Mouse (Mus musculus) c-Kit-positive CD71-negative TER-119-negative erythroid progenitor cells, embryonic 14.5 days (primary cell): ENCODE measurements around the gene Uckl1.

Experiments used
- DNase-seq: peaks from one replicate; pipeline ENCODE4 v3.0.0-alpha.2; 2013; ENCODE audit warnings: low read depth

Gene Uckl1

DNA sequence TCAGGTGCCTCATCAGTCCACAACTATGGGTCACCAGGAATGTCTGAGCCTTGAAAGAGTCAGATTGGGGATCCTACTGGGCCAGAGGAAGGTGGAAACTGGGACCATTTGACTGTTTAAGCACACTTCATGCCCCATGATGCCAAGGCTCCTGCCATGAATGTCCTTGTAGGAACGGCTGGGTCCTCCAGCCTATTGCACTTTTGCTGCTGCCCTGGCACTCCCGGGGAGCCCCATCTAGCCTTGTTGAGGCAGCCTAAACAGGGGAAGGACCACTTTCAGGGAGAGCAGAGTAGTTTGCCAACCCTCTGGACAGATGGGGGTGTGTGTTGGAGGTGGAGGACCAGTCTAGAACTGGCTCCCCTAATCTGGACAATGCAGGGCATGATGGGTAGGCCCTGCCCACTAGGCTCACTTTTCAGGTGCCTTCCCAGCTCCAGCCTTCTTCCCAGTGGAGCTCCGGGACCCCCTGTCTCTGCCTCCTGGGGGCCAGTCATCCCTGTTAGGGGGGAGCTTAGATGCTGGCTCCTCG lies at the start of gene Uckl1:
Gene Uckl1, minus strand, starts transcription at position 482 of the 532 bp plus-strand sequence.
- no peak for DNase-seq

DNA sequence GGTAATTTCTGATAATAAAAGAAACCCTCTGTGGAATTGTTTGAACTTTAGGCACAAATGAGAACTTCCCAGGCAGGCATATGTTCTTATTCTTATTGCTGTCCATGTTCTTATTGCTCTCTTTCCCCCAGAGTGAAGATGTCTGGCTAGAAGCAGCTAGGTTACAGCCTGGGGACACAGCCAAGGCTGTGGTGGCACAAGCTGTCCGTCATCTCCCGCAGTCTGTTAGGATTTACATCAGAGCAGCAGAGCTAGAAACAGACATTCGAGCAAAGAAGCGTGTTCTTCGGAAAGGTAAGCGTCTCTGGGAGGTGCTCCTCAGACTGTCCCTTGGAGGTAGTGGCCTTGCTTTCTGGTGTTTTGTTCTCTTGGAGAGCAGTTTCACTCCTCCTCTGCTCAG lies 47.9 kb upstream of the Uckl1 start:
- no peak for DNase-seq

DNA sequence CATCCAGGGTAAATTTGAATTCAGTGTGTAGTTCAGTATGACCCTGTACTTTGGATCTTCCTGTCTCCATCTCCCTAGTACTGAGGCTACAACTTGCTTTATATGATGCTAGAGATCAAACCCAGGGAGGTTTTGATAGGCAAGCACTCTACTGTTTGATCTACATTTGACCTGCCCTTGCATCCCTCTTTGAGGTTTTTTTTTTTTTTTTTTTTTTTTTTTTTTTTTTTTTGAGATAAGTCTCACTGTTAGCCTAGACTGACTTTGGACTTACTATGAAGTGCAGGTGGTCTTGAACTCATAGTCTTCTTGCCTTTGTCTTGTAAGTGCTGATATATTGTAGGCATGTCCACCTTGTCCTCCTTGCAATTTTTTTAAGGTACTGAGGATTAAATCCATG lies 43.8 kb upstream of the Uckl1 start:
- no peak for DNase-seq

DNA sequence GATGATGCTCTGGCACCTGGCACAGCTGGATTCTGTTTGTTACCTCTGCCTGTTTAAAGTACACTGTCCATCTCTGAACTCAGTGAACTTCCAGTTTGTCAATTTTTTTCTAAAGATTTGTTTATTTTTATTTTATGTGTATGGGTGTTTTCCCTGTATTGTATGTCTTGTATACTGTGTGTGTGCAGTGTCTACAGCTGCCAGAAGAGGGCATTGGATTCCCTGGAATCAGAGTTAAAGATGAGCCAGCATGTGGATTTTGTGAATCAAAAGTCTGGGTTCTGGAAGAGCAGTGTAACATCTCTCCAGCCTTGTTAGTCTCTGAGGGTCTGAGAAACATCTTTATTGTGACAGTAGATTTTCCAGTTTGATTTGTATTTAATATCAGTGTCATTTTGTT lies 38.7 kb upstream of the Uckl1 start:
- no peak for DNase-seq

DNA sequence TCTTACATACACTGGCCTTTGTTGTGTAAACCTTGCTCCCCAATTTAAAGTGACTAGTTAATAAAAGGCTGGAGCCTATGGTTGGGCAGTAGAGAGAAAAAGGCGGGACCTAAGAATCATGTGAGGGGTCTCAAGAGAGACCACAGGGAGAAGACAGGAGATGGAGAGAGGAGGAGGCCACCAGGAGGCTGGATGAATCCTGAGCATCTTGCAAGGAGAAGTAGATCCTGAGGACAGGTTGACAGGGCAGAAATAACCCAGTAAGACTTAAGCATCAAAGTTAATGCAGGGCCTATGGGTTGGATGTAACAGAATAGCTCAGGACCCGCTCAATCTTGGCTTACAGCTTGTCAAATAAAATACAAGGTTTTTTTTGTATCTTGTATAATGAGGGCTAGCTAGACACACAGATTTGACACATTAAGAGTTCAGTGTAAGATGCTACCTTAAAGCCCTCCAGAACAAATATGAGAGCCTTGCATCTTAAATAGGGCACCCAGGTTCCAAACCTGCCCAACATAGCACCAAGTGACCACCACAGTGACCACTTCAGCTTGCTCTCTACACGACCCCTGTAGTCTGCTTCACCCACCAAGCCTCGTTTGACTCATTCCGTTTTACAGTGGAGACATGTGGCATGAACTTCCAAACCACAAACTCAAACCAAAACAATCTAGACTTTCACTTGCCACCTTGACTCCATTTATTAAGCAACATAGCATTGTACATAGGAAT lies 34.2 kb upstream of the Uckl1 start:
- DNase-seq = no peak

DNA sequence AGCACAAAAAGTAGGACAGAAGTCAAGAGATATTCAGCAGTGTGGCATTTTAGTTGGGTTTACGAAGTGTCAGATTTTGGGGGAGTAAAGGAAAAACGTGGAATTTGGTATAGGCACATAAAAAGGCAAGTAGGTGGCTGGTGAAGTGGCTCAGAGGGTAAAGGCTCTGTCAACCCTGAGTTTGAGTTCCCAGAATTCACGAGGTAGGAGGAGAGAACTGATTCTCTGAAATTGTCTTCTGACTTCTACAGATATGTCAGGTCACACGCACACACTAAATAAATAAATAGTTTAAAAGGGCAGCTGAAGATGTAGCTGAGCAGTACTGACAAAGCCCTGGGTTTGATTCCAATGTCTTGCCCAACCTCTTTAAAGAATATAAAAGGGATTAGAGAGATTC lies 17.7 kb upstream of the Uckl1 start:
- DNase-seq = no peak

DNA sequence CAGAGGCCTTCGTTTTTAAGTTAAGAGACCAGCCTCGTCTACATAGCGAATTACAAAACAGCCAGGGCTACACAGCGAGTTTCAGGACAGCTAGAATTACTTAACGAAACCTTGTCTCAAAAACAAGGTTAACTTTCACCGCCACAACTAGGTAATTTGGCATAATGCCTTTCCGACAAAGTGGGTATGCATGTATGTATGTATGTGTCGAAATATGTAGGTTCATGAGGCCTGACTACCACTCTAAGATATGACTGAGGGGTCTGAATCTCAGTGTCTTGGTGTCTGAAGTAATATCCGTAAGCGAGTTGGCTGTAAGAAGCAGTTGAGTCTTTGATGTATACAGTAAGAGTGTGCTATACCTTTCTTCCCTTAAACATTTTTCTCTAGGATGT lies 17.1 kb upstream of the Uckl1 start:
- no peak for DNase-seq

DNA sequence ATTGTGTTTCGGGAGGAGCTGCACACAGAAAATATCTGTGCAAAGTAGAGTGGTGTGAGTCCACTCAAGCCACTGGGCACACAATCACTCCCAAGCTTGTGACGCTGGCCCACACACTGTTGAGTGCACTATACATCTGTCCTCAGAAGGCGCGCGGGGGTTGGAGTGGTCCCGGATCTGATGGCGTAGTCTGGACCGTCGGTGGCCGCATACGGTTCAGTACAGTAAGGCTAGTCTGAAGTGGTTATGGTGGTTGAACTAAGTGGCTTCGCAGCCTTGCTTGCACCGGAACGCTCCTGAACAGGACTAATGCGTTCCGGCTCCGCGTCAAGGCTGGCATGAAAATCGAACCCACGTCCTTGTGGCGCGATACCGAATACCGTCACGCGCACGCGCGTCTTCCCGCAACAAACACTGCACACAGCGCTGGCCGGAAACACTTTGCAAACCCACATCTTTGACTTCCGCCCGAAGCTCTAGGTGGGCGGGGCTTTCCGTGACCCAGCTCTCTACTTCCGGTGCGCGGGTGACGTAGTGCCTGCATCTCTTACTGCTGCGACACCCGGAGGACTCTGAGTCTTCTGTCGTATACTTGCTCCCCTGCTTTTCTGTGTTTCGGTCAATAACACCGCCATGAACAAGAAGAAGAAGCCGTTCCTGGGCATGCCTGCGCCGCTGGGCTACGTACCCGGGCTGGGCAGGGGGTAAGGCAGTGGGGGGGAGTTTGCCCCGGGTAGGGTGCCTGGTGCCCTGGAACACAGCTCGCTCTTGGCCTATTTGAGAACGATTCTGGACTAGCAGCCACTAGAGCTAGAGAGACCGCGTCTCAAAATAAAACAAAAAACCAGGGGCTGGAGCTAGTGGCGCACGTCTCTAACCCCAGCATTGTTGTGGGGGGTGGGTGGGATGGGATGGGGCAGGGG lies 16.4 kb upstream of the Uckl1 start:
- peak; percentile 96 for DNase-seq

DNA sequence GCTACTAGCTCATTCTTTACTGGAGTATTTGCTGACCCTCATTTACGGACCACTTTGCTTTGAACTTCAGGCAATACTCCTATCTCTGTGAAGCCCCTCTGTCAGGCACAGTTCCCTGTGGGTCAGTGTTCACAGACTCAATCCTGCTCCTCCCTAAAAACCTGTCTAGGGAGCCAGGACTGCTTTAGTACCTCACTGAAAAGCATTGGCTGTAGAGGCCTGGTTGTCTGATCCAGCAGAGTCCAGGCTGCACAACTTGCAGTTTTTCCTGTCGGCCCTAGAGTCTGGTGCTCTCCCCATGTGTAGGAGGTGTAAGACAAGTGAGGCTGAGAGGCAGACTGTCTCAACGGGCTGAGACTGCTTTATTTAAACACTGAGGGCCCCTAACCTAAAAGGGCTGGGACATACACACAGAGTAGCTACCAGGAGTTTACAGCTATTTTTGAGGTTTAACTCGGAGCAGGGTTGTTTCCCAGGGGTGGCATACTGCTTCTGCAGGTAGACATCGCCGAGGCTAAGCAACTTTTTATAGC lies 15.6 kb upstream of the Uckl1 start:
- no peak for DNase-seq

DNA sequence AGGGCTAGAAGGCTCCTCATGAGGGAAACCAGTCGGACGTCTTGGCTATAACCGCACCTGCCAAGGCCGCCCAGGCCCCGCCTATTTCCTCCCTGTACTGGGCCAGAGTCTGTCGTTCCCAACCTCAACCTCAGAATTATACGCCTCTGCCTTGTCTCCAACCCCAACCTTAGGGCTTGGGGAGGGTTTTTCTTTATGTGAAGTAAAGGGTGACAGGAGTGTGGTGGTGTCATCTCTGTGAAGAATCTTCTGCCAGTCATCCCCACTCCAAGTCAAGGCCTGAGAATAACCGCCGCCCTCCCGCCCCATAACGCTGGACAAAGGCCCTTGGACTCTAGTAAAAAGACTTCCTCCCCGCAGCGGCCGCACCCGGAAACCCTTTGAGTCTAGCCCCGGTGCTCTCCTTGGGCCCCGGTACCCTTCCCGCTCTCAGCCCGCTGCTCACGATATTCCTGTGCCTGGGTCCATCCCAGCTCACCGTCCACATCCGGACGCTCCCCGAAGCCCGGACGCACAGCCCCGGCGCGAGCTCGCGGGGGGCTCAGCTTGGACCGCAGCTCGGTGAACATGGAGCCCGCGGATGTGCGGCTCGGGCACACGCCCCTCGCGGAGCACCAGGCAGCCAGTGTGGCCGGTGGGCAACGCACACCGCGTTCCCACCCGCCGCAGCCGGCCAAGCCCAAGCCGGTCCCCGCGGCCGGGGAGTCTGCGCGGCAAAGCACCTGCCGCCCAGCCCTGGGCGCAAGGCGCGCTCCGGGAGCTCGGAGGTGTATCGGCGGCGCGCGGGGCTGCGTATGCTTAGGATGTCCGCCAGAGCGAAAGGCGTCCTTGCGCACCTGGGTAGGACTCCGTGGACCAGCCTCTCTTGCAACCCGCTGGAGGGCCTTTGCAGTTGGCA lies 14.0 kb upstream of the Uckl1 start, which contains the start of gene Samd10:
Gene Samd10, minus strand, starts transcription at position 759 of the 898 bp plus-strand sequence.
- no peak for DNase-seq

DNA sequence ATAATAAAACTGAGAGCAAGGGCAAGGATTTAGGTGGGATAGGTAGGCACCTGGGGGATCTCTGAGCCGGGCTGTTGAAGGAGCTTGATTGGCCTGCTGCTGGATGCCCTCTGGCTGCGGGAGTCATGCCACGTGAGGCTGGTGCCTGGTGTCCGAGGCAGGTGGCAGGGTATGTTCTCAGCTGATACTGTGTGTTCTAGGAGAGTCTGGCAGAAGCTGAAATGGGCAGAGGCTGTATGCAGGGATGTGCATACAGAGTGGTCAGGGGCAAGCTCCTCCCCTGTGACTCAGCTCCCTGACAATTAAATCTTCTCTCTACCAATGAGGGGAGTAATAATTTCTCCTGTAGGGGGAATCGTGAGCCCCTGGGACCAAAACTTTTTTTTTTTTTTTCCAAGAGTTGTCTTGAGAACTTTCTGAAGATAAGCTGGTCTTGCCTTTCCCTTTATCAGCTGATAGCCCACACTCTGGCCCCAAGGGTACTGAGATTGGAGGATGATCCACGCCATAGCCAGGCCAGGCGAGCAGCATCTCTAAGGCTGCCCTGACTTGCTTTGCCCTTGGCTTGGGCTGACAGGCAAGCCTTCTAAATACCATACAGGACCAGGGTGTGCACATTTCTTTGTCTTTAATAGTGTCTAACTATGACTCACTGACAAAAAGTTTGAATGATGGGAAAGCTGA lies 12.8 kb upstream of the Uckl1 start:
- DNase-seq = no peak

DNA sequence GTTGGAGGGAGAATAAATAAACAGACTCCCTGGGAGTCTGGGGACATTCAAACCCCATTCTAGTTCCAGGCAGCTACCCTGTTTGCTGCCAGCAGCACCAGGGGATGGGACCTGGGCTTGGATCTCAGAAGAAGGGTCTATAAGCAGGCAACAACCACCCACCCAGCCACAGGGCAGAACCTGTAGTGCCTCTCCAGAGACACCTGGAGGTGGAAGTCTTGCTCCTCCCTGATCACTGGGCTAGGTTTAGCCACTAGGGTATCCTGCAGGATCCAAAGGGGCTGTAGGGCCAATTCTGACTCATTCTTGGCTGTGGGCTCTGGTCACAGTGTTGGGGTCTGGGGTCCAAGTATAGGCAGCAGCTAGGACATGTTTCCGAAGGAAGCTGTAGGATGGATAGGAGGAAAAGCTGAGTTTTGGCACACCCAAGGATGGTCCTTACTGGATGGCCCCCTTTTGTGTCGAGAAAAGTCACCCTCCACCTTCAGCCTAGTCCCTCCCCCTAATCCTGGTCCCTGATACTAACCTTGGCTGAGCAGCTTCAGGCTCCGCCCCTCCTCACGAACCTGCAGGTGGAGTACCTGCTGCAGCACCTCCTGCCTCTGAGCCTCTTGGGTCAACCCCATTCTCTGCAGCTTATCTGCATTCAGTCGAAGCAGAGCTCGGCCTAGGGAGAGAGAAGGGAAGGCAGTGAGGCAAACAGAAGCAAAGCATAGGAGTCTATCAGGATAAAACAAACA lies 11.7 kb upstream of the Uckl1 start:
- DNase-seq = no peak

DNA sequence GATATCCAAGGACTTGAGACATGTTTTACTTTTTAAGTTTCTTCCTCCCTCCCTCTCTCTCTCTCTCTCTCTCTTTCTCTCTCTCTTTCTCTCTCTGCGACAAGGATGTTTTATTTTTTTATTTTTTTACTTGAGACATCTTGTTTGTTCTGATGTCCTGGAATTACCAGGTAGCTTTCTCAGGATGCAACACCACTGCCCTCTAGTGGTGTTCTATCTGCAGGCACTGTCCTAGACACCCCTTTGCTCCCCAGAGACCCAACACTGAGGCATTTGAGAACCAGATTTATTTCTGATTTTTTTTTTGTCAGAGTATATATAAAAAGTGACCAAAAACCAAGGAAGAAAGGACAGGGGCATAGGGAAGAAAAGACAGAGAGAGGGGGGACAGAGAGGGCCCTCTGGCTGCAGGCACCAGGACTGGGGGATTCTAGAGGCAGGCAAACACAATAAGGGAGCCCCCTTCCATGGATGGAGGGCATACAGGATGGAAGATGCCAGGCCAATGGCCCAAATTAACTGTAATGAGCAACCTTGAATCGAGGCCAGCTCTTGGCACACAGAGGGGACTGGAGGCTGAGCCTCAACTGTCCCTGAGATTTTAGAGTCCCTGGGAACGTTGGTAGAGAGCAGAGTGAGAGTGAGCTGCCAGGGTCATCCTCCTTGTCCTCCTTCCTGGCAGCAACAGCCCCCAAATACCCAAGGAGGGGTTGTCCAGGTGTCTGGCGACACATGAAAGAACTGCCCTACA lies 10.4 kb upstream of the Uckl1 start:
- no peak for DNase-seq

DNA sequence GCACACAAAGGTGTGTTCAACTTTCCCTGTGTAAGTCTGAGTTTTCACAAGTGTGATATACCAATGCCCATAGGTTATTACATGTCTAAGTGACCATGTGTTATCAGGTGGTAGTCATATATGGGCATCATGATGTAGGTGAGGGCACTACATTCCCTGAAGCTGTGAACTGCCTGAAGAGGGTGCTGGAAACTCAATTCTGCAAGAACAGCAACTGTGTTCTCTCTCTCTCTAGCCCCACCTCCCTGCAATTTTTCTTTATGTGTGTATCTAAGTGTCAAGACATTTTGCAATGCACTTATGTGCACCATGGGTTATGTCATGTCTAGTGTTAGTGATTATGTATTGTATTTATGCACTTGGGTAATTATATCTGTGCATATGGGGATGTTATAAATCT lies 9.2 kb upstream of the Uckl1 start:
- DNase-seq = no peak

DNA sequence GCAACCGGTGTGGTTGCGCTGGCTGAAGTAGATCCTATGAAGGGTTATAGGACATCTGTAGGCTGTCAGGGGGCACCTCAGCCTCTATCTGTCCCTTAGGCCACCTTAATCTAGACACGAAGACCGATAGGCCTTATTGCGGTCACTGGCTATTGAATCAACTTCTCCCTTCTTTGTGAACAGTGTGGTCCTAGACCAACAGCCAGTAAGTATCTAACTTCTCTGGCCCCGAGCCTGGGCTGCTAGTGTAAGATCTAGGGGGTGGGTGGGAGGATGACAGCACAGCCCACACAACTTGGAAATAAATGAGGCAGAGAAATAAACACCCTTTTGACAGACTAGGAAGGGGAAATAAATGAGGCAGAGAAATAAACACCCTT lies 8.3 kb upstream of the Uckl1 start:
- DNase-seq = no peak

DNA sequence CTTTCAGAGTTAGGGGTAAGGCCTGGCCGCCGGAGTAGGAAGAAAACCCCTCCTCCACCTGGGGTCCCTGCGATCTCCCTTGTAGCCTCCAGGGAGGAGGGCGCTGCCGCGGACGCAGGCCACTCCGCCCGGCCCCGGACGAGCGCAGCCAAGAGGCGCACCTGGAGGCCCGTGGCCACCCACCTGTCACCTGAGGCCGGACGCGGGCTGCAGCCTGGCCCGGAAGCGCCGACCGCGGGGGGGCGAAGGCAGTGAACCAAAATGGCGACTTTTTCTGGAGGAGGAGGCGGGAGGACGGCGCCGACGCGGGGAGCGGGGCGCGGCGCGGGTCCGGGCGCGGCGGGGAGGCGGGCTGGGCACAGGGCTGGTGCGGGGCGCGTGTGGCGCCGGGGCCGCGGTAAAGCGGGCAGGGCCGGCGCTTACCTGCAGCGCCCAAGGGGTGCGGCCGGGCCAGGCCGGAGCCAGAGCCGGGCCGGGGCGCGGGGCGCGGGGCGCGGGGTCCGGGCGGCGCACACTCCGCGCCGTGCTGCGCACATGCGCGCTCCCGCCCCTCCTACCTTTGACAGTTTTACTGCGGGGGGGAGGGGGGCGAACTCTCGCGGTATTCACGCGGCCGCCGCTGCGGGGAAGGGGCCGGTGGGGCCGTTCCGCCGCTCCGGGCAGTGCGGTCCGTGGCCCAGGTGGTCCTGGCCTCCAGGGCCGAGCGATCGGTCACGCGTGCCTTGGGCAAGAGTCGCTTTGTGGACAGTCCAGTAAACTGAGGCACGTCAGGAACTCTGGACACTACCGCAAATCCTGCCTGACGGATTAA lies 7.7 kb upstream of the Uckl1 start, which contains the start of gene Zfp512b:
Gene Zfp512b, minus strand, starts transcription at position 573 of the 811 bp plus-strand sequence.
- no peak for DNase-seq

DNA sequence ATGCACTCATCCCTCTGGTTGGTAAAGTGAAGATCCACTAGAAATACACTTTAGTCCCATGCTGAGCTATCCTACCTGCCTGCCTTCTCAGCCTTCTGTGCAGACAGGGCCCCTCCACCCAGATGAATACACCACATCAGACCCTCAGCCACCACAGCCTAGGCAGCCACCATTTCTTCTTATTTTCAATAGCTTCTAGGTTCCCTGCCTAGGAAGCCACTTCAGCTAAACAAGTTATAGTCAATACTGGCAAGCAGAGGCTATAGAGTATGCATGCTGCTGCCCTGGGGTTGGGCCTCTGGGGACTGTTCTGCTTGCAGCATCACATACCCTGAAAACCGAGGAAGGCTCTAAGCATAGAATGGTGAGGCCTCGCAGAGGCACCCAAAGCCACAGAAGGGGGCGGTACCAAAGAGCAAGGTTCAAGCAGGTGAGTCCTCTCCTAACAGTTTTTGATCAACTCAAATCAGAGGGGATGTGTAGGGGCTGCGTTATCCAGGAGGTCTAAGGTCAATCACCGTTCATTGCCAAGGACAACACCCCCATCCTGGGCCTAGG lies 6.9 kb upstream of the Uckl1 start, which contains the start of gene Prpf6:
Gene Prpf6, plus strand, starts transcription at position 341 of the 558 bp plus-strand sequence.
- no peak for DNase-seq

DNA sequence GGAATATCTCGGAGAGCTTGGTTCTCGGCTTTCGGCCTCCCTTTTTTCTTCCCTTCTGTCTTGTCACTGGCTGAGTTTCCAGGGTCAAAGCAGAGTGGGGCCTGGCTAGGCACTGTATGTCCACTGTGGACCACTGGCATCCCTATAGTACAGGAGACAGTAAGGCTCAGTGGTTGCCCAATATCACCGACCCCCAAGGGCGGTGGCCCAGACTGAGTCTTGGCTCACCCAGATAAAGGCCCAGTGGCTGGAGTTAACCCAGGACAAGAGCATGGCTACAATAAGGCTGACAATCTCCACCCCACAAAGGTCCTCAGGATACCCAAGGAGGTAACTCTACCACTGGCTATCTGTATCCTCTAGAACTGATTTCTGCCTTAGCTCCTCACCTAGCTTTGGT lies 5.8 kb upstream of the Uckl1 start:
- DNase-seq = no peak
